Mouse (Mus musculus) kidney, adult 10 weeks (tissue): Measurements from ENCODE around the gene Pds5a. TPM values are rescaled to one million over a fixed set of nuclear protein-coding genes. Genes with fewer than 3 reads are reported as not detected.

ENCODE experiments used
- polyA plus RNA-seq: library from polyadenylated mRNA; stranded (reverse); fragments of 350-450 nt; fragmentation: Illumina TruSeq; extraction: RNeasy Lipid Tissue Mini Kit (QIAGEN cat#74804); gene quantifications from one replicate; pipeline ENCODE4 v1.2.3, GENCODE M21; 2014; ENCODE audit warnings: low read depth, low replicate concordance

The Pds5a gene
- 149 TPM for polyA plus RNA-seq

GRCm38 (mm10) chr5:65697836-65698758 is at the start of gene Pds5a:
TSS of gene Pds5a (minus strand) at chr5:65698273.

Other genes with a start within 250 kb of the Pds5a start
- gene Gm43552, start 205.4 kb downstream of the Pds5a start, polyA plus RNA-seq = not detected
- 128 TPM for gene Smim14, start 161.1 kb downstream of the Pds5a start, polyA plus RNA-seq
- 108 TPM for gene Ube2k, start 161.0 kb downstream of the Pds5a start, polyA plus RNA-seq
- 18.8 TPM for gene N4bp2, start 65.2 kb upstream of the Pds5a start, polyA plus RNA-seq
- 0.32 TPM for gene Rhoh, start 162.9 kb upstream of the Pds5a start, polyA plus RNA-seq
- gene Chrna9, start 236.6 kb upstream of the Pds5a start, polyA plus RNA-seq = not detected